Mouse (Mus musculus) G1E (cell line): ENCODE results near the gene Six2.

ENCODE experiments used
- CTCF ChIP-seq: IDR thresholded peaks from 2 replicates; pipeline ENCODE4 v1.5.1; 2012; ENCODE audit warnings: low read depth, low read length, inconsistent platforms, mixed read lengths
- GATA2 ChIP-seq: IDR thresholded peaks from 2 replicates; pipeline ENCODE4 v1.6.1; 2012; ENCODE audit warnings: low read depth, low read length, inconsistent platforms, borderline replicate concordance

DNA sequence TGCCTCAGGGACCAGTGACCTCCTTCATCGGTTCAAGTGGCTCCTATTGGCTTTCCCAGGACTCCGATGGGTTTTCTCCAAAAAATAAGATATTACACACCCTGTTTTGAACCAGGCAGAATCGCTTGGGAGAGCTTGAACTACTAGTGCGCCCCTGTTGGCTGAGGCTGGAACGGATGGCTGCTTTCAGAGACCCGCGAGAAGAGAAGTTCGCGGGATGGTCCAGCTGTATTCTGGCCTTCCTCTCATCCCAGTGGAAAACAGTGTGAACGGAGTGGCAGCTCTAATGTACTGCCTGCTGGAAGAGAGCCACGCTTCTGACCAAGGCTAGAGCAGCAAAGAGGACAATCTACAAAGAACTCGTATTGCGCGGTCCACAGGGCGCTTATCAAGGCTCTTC lies 8.4 kb downstream of the Six2 start:
- no peak for TF ChIP-seq CTCF
- TF ChIP-seq GATA2: no peak
